Mouse (Mus musculus) CH12.LX (cell line): ENCODE data around the gene Slc22a14. TPM values are rescaled to one million over a fixed set of nuclear protein-coding genes. Genes with fewer than 3 reads are reported as not detected.

Source experiments
- DNase-seq: peaks from one replicate; pipeline ENCODE4 v3.0.0-alpha.2; 2013; ENCODE audit errors: extremely low read depth
- H3K27ac ChIP-seq: 2 replicates; pipeline ENCODE4 v1.5.1; 2012; ENCODE audit warnings: low read depth, mild to moderate bottlenecking, control low read depth, moderate library complexity; ENCODE audit not compliant: insufficient read depth
- H3K27me3 ChIP-seq: replicated peaks from 2 replicates; pipeline ENCODE3; 2012; ENCODE audit warnings: inconsistent platforms
- H3K36me3 ChIP-seq, 2 experiments: replicated peaks in 1 of 2; 2 replicates each; pipeline versions ENCODE3 to v1.6.1; 2012; ENCODE audit warnings: inconsistent platforms in 1 of 2, low read length in 1 of 2, mild to moderate bottlenecking in 1 of 2, mixed read lengths in 1 of 2, moderate library complexity in 1 of 2; ENCODE audit not compliant: control insufficient read depth in 1 of 2, insufficient read depth in 1 of 2
- H3K4me1 ChIP-seq, 2 experiments: 2 replicates each; pipeline ENCODE4 v1.6.1; 2012; ENCODE audit warnings: inconsistent platforms in 1 of 2, moderate library complexity in 1 of 2; ENCODE audit not compliant: insufficient read depth in 2 of 2, control insufficient read depth in 1 of 2
- H3K4me2 ChIP-seq: 2 replicates; pipeline ENCODE4 v1.6.1; 2012; ENCODE audit warnings: low read depth, mild to moderate bottlenecking, control low read depth; ENCODE audit not compliant: poor library complexity, insufficient read depth, severe bottlenecking
- H3K4me3 ChIP-seq, 3 experiments: fragments of 150-350 bp in 1 of 3; sonication (generic) in 1 of 3; replicated peaks in 1 of 3; 2 replicates each; pipeline versions ENCODE3 to v1.5.1; 2011 to 2012; ENCODE audit warnings: low read depth in 2 of 3, low read length in 2 of 3, mild to moderate bottlenecking in 2 of 3, moderate library complexity in 2 of 3, control low read depth in 1 of 3, improper control_type of control experiment in 1 of 3, inconsistent platforms in 1 of 3, mixed read lengths in 1 of 3; ENCODE audit not compliant: poor library complexity in 1 of 3
- H3K79me2 ChIP-seq: replicated peaks from 2 replicates; pipeline ENCODE4 v1.6.1; 2012; ENCODE audit warnings: mild to moderate bottlenecking, moderate library complexity; ENCODE audit not compliant: control insufficient read depth, poor library complexity, insufficient read depth, severe bottlenecking; ENCODE audit errors: extremely low read depth
- H3K9ac ChIP-seq: 2 replicates; pipeline ENCODE4 v1.6.1; 2012; ENCODE audit warnings: low read depth, mild to moderate bottlenecking, control low read depth, moderate library complexity; ENCODE audit not compliant: insufficient read depth
- H3K9me3 ChIP-seq: replicated peaks from 2 replicates; pipeline ENCODE3; 2012; ENCODE audit warnings: low read length, inconsistent platforms, mixed read lengths
- CHD2 ChIP-seq: IDR thresholded peaks from 2 replicates; pipeline ENCODE4 v1.6.1; 2011; ENCODE audit warnings: low read length, improper control_type of control experiment
- ETS1 ChIP-seq: conservative IDR thresholded peaks from 2 replicates; pipeline ENCODE4 v1.6.1; 2012; ENCODE audit warnings: low read depth, mild to moderate bottlenecking, inconsistent platforms, low read length, improper control_type of control experiment, moderate library complexity
- GABPA ChIP-seq: IDR thresholded peaks from 2 replicates; pipeline ENCODE4 v1.6.1; 2012; ENCODE audit warnings: low read depth, low read length, improper control_type of control experiment, inconsistent platforms; ENCODE audit not compliant: insufficient replicate concordance
- MAFK ChIP-seq: IDR thresholded peaks from 2 replicates; pipeline ENCODE4 v1.6.1; 2011; ENCODE audit warnings: low read length, improper control_type of control experiment; ENCODE audit not compliant: insufficient replicate concordance
- MEF2A ChIP-seq: IDR thresholded peaks from 2 replicates; pipeline ENCODE4 v1.6.1; 2014; ENCODE audit warnings: low read depth, mild to moderate bottlenecking, inconsistent platforms, low read length, improper control_type of control experiment, borderline replicate concordance
- MYC ChIP-seq: IDR thresholded peaks from 2 replicates; pipeline ENCODE4 v1.6.1; 2011; ENCODE audit warnings: low read depth, mild to moderate bottlenecking, improper control_type of control experiment, low read length
- NRF1 ChIP-seq: IDR thresholded peaks from 2 replicates; pipeline ENCODE4 v1.6.1; 2014; ENCODE audit warnings: low read depth, mild to moderate bottlenecking, inconsistent platforms, low read length, improper control_type of control experiment, moderate library complexity
- TBP ChIP-seq: conservative IDR thresholded peaks from 2 replicates; pipeline ENCODE4 v1.6.1; 2011; ENCODE audit warnings: low read depth, low read length, improper control_type of control experiment
- USF2 ChIP-seq: conservative IDR thresholded peaks from 2 replicates; pipeline ENCODE4 v1.6.1; 2011; ENCODE audit warnings: low read depth, low read length, improper control_type of control experiment
- ZNF384 ChIP-seq: IDR thresholded peaks from 2 replicates; pipeline ENCODE4 v1.6.1; 2012; ENCODE audit warnings: low read depth, low read length, improper control_type of control experiment, inconsistent platforms
- dilution Hi-C: fragments of 300-500 bp; cut with MboI; formaldehyde crosslinking; loops from 2 replicates; pipeline ENCODE4 v1.14.3; 2020; ENCODE audit warnings: low sequenced_read_pairs; ENCODE audit not compliant: extremely low pct_unique_long_range_greater_than_20kb, extremely low pct_ligation_motif_present
- in situ Hi-C: fragments of 300-500 bp; cut with MboI; formaldehyde crosslinking; loops from 3 replicates; pipeline ENCODE4 v1.14.3; 2019; ENCODE audit warnings: low sequenced_read_pairs, low pct_ligation_motif_present, low pct_unique_long_range_greater_than_20kb, mixed read lengths
- polyA plus RNA-seq: library from polyadenylated mRNA; unstranded; fragments of >175 nt; gene quantifications from 2 replicates; pipeline ENCODE4 v1.2.1, GENCODE M21; 2012; ENCODE audit warnings: low read depth; ENCODE audit not compliant: insufficient read length
- total RNA-seq, 2 experiments: library from RNA; depleted of rRNA; stranded (reverse); fragments of 300-350 nt in 1 of 2; fragments of >200 nt in 1 of 2; gene quantifications; 2 replicates each; pipeline ENCODE4 v1.2.3; 2012 to 2014

Gene Slc22a14
- total and polyA plus RNA-seq, 3 experiments = not detected

DNA sequence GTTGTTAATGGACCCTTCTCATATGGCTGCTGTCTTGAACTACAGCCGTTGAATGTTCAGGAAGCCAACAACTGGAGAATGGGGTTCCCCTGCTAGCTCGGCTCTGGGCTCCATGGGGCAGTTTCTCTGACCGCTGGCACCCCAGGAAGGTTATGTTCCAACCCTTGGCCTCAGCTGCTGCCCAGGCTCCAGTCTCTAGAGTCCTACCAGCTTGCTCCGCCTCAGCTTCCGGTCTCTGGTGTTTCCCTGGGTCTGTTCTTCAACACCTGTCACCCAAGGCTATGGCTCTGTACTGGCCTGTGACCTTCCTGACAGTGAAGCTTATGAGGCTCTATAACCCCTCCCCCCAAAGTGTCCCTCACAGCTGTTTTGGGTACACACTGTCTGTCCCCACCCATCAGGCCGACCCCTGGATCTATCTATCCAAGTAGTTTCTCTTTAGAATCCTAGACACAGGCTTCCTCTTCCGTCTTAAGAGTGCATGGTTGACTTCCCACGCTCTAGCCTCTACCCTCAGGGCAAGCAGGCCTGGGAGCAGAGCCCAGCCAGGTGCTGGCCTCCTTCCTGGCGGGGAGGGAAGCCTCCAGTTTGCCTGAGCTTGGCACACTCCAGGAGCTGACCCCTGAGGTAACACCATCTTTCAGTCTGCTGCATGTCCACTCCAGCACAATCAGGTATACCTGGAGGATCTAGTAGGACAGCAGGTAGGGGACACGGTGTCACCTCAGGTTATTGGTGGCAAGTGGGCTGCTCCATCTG, 14.2 kb downstream of the Slc22a14 start:
- in situ Hi-C loops = loop anchor here (10.0 kb wide), 1 partner anchor 196 kb away; the partner anchor contains the start of genes Acaa1b and Gm47289
- Histone ChIP-seq H3K4me3 (no peak overlapping the region), H3K9ac (no peak overlapping the region)
- TF ChIP-seq ZNF384 = no peak
- no peak for TF ChIP-seq NRF1
- no peak for TF ChIP-seq MEF2A
- no peak for TF ChIP-seq TBP
- no peak for TF ChIP-seq MYC
- TF ChIP-seq USF2 = no peak
- TF ChIP-seq, all 38 proteins: peak for 0
- DNase-seq = no peak
- Histone ChIP-seq H3K4me1 (no peaks in the 10 kb centered on the region), H3K27me3 (no peaks in the 10 kb centered on the region), H3K27ac (no peak overlapping the region), H3K4me2 (no peak overlapping the region), H3K79me2 (no peaks in the 10 kb centered on the region), H3K9me3 (no peaks in the 10 kb centered on the region), H3K36me3 (peaks cover 42 to 44% of the 10 kb centered on the region in 2 experiments)
- dilution Hi-C loops = no loop called here

DNA sequence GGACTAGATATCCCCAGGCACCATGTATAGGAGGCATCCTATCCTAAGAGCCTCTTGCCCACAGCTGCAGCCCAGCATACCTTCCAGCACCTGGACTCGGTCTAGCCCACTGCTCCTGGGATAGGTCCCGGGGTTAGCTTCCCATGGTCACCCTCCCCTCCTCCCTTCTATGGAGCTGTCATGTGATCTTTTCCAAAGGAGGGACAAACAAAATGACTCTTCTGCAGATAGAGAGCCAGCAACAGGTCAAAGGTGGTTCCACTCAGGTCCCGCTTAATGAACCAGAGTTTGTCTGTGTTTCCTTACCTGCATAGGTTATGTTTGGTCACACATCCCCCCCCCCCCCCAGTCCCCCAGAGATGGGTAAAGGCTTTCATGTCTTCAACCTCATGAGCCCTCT, 14.8 kb downstream of the Slc22a14 start:
- Histone ChIP-seq H3K4me3 (no peak overlapping the region), H3K9me3 (no peaks in the 10 kb centered on the region), H3K36me3 (peaks cover 46 to 50% of the 10 kb centered on the region in 2 experiments), H3K4me2 (no peak overlapping the region), H3K27me3 (no peaks in the 10 kb centered on the region), H3K4me1 (no peaks in the 10 kb centered on the region), H3K9ac (no peak overlapping the region), H3K79me2 (no peaks in the 10 kb centered on the region), H3K27ac (no peak overlapping the region)
- in situ Hi-C loops = loop anchor here (10.0 kb wide), 1 partner anchor 196 kb away; the partner anchor contains the start of genes Acaa1b and Gm47289
- no peak for DNase-seq
- no peak for TF ChIP-seq ZNF384
- TF ChIP-seq CHD2 = no peak
- dilution Hi-C loops = no loop called here

DNA sequence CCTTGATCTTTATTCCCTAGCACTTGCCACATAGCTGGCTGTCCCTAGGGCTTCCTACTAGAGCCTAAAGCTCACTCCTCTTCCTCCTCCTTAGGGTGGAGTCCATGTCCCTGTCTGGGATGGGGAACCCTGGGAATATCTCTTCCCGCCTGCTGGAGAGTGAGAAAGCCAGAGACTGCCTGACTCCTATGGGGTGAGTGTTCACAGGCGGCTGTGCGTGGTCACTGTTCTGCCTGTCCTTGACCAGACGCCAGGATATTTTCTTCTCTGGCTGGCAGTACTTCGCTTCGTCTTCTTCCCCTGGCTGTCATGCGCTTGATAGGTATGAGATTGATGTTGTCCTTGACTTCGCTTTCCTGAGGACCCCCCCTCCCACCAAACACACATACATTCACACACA, 19.0 kb downstream of the Slc22a14 start:
- Histone ChIP-seq H3K79me2 (peaks cover 5% of the 10 kb centered on the region; the same call in 1 of the 2 replicates), H3K9me3 (no peaks in the 10 kb centered on the region), H3K27me3 (no peaks in the 10 kb centered on the region), H3K4me3 (no peak overlapping the region), H3K9ac (no peak overlapping the region), H3K4me2 (no peak overlapping the region), H3K27ac (no peak overlapping the region), H3K4me1 (peaks cover 4 to 15% of the 10 kb centered on the region in 2 experiments), H3K36me3 (peaks cover 64 to 75% of the 10 kb centered on the region in 2 experiments)
- dilution Hi-C loops (no loop called here), in situ Hi-C loops (no loop called here)
- no peak for DNase-seq
- TF ChIP-seq ETS1 (no peak), MAFK (no peak), TBP (no peak), USF2 (no peak), GABPA (no peak)
